Mouse (Mus musculus) skeletal muscle tissue, postnatal 0 days (tissue): ENCODE results near the gene Rbm42. TPM values are rescaled to one million over a fixed set of nuclear protein-coding genes. Genes with fewer than 3 reads are reported as not detected.

ENCODE experiments used
- polyA plus RNA-seq: library from polyadenylated mRNA; unstranded; fragments of >200 nt; fragmentation: Nextera tagmentation; extraction: Ambion mirVana; gene quantifications from 2 replicates; pipeline ENCODE4 v1.2.1, GENCODE M21; 2015

Rbm42 gene
- polyA plus RNA-seq: 65.4 and 67.4 TPM in 2 replicates

DNA sequence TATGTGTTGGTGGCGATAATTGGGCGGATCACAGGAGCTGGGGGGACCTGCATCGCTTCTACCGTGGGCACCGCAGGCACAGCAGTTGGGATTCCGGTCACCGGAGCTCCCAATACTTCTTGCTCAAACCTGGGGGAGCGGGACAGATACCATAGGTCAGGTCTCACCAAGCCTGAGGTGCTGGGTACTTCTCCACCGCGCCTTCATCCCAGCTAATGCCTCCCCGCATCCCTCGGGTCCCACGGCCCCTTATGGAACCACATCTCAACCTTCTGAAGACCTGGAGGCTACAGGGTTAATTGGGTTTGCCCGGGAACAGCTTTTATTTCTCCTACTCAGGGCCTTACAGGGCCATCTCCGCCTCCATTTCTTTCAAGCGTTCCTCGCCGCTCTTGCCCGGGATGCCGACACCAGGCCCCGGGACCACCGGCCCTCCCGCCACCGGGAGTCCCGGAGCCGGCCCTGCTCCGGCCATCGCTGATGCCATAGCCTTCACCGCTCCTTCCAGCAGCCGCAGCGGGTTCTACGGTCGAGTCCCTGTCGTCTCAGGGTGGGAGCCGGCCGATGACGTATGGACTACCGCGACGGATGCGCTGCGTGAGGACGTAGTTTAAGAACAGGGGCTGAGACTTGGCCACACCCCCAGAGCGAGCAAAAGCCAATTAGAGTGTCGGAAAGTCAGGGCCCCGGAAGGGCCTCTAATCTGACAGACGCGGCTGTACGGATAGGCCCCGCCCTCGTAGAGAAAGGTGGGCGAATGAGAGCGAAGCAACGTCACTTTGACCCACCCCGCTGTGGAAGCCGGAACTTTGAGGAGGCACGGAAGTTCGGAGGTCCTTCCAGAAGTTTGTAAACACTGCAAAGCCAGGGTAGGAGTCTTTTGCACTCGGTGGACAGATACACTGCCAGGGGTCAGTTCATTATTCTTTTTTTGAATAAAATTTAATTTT, at the start of gene Rbm42:
Gene Rbm42, minus strand, starts transcription at position 727 of the 950 bp plus-strand sequence.

DNA sequence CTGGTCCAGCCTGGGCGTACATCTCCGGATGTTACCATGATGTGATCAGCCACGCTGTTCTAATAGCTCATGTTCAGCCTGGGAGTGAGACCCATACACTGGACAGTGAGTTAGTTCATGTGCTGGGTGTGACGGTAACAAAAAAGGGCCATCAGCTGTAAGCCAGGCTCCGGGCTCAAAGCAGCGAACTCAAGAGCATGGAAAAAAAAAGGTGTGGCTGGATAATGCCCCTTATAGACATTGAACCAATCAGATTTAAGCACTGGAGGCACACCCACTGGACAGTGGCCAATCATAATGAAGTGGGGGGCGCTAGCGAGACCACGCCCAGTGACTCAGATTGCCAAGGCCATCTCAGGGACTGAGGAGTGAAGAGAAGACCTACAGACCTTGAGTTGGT, 48.5 kb upstream of the Rbm42 start, which contains the start of gene 2200002J24Rik:
Gene 2200002J24Rik, plus strand, starts transcription at position 338 of the 400 bp plus-strand sequence.

DNA sequence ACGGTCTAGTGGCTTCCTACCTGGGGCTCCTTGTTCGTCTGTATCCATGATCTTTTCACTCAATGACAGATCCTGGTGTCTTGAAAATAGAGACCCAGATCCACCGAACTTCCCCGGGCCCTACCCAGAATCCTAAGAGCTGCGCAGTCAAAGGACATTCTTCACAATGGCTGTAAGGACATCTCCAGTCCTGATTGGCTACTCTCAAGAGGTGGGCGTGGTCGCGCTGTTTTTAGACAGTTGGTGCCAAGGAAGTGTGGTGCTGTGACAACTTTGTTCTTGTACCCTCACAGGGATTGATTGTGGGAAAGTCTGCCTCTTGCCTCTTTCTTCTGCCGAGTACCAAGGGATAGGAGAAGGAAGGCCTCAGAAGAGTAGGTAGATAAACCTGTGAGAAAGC, 21.4 kb upstream of the Rbm42 start, which contains the start of gene Pmis2:
Gene Pmis2, minus strand, starts transcription at position 126 of the 400 bp plus-strand sequence.

DNA sequence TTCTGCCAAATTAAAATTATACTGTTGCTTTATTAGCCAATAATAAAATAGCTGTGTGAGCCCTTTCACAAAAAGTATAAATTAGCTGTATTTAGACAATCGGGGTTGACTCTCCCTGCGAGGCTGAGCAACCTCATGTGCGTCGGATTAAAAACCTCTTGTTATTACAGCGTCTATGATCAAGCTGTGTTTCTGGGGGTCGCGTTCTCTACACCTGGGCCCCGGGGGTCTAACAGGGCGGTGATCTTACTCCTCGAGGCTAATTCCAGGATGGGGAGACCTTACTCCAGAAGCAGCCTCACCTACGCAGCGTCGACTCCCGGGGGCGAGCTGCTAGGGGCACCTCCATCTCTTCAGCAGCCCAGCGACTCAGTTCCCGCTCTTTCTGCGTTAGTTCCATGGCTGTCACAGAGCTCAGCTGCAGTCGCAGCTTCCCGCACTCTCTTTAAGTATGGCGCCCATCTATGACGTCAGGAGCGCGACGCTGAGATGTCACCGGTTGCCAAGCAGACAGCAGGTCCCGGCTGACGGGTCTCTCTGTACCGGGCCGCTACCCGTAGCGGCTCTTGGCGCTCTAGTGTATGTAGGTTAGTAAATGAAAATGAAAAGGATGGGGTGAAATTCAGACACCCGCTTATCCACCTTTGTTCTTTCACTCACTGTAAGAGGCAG, 14.5 kb upstream of the Rbm42 start, which contains the start of gene Haus5:
Gene Haus5, minus strand, starts transcription at position 466 of the 672 bp plus-strand sequence.

DNA sequence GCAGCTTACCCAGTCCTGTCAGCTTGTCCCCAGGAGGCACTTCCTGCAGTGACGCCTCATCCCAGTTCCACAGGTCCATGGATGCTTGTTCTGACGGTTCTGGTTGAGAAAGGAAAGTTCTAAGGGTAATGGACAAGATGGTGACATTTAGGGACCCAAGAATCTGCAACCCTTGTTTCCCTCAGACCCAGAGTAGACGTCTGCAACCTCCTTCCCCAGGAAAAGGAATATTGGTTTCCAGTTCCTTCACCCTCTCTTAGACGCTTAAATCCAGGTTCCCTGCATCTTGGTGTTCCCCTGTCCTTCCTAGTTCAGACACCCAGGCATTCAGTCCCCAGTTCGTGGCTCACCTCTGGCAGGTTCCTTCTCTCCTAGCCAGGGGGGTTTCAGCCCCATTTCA, 14.4 kb downstream of the Rbm42 start, which contains the start of gene Etv2:
Gene Etv2, minus strand, starts transcription at position 101 of the 400 bp plus-strand sequence.

DNA sequence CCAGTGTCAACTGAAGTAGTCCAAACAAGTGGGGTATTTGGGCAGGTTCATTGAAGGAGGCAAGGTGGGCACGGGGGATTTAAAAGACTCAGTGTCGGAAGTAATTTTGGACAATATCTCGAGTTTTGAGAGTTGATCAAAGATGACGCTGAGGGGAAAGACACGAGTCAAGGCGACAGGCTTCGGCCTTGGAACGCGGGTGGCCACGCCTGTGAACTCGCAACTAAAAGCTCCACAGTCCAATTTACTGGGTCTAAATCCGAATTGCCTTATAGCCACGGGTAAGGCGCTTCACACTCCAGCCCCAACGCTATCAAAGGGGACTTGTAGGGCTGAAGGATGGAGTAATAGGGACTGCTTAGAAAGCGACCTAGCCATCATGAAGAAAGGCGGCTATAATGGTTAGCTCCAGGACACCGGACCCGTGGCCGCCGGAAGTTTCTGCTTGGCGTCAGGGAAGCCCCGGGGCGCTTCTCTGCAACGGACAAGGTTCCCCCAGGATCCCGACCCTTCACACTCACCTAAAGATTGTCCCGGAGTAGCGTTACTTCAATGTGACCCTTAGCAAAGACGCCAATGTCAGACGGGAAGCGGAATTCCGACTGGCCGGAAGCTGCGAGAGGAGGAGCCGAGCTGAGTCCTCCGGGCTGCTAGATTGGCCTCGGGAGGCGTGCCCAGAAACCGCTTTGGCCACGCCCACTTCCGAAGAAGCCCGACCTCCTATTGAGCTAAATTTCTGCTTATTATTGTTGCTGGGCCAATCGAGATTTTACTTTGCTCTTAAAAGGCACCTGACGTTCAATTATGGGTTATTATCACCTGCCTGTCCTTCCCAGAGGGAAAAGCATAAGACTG, 24.4 kb downstream of the Rbm42 start, which contains the start of gene Cox6b1:
Gene Cox6b1, minus strand, starts transcription at position 622 of the 855 bp plus-strand sequence.

GRCm38 (mm10) chr7:30612654-30613402, 37.3 kb downstream of the Rbm42 start, which contains the start of gene Upk1a:
Gene Upk1a (minus strand): TSS chr7:30612847.

DNA sequence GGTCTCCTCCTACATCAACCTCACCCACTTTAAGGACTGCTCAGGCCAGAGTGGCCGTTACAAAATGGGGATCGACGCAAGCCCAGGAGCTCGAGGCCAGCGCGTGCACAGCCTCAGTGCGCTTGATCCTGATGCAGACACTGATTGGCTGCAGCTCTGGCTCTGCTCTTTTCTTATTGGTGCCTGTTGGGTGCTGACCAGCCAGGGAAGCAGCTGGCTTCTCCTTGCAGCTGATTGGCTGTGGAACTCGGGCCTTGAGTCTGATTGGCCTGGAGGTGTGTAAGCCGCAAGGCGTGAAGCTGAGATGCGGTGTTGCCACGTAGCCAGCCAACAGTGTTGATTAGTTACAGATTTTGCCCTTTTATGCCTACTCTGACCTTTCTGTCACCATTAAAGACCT, 51.3 kb downstream of the Rbm42 start, which contains the start of gene Zbtb32:
Gene Zbtb32, minus strand, starts transcription at position 124 of the 400 bp plus-strand sequence.

Other genes with a start within 250 kb of the Rbm42 start
- 68.8 and 91.3 TPM in 2 replicates for gene Tyrobp, start 236.6 kb downstream of the Rbm42 start, polyA plus RNA-seq
- 2.9 and 3.6 TPM in 2 replicates for gene Hcst, start 230.5 kb downstream of the Rbm42 start, polyA plus RNA-seq
- gene Nfkbid, start 228.6 kb downstream of the Rbm42 start, polyA plus RNA-seq: 0.27 and 0.44 TPM in 2 replicates
- gene Aplp1, start 204.8 kb downstream of the Rbm42 start, polyA plus RNA-seq: 2.2 and 2.6 TPM in 2 replicates
- 0.09 and 0.23 TPM in 2 replicates for gene Kirrel2, start 192.6 kb downstream of the Rbm42 start, polyA plus RNA-seq
- gene Nphs1, start 192.0 kb downstream of the Rbm42 start, polyA plus RNA-seq: 0.10 TPM in 1 of 2 replicates, not detected in the other
- gene Prodh2, start 156.7 kb downstream of the Rbm42 start, polyA plus RNA-seq: 0.07 TPM in 1 of 2 replicates, not detected in the other
- gene Arhgap33, start 115.3 kb downstream of the Rbm42 start, polyA plus RNA-seq: 1.6 and 1.7 TPM in 2 replicates
- gene Hspb6, start 98.1 kb downstream of the Rbm42 start, polyA plus RNA-seq: 249 and 337 TPM in 2 replicates
- 3.3 TPM in 2 replicates for gene Proser3, start 98.0 kb downstream of the Rbm42 start, polyA plus RNA-seq
- gene Lin37, start 90.5 kb downstream of the Rbm42 start, polyA plus RNA-seq: 27.5 and 27.9 TPM in 2 replicates
- 84.5 and 85.4 TPM in 2 replicates for gene U2af1l4, start 87.0 kb downstream of the Rbm42 start, polyA plus RNA-seq
- 3.2 and 3.3 TPM in 2 replicates for gene Gm49396, start 87.0 kb downstream of the Rbm42 start, polyA plus RNA-seq
- gene Psenen, start 86.7 kb downstream of the Rbm42 start, polyA plus RNA-seq: 120 and 135 TPM in 2 replicates
- gene Igflr1, start 84.9 kb downstream of the Rbm42 start, polyA plus RNA-seq: 0.66 and 1.7 TPM in 2 replicates
- gene Kmt2b, start 61.6 kb downstream of the Rbm42 start, polyA plus RNA-seq: 3.0 and 3.9 TPM in 2 replicates
- 0.10 and 0.15 TPM in 2 replicates for gene Zbtb32, start 51.4 kb downstream of the Rbm42 start, polyA plus RNA-seq
- 0.39 and 0.53 TPM in 2 replicates for gene Upk1a, start 37.5 kb downstream of the Rbm42 start, polyA plus RNA-seq
- 1,910 and 2,111 TPM in 2 replicates for gene Cox6b1, start 24.2 kb downstream of the Rbm42 start, polyA plus RNA-seq
- not detected in 2 replicates for gene Etv2, start 14.5 kb downstream of the Rbm42 start, polyA plus RNA-seq
- gene Haus5, start 14.7 kb upstream of the Rbm42 start, polyA plus RNA-seq: 7.5 and 9.5 TPM in 2 replicates
- gene Pmis2, start 21.3 kb upstream of the Rbm42 start, polyA plus RNA-seq: not detected in 2 replicates
- gene 2200002J24Rik, start 48.6 kb upstream of the Rbm42 start, polyA plus RNA-seq: 0.33 TPM in 1 of 2 replicates, not detected in the other
- gene Atp4a, start 61.9 kb upstream of the Rbm42 start, polyA plus RNA-seq: 0.15 and 0.22 TPM in 2 replicates
- gene Tmem147, start 79.2 kb upstream of the Rbm42 start, polyA plus RNA-seq: 227 and 250 TPM in 2 replicates
- gene Gapdhs, start 93.4 kb upstream of the Rbm42 start, polyA plus RNA-seq: 0.21 TPM in 1 of 2 replicates, not detected in the other
- 0.45 and 25.6 TPM in 2 replicates for gene Sbsn, start 101.2 kb upstream of the Rbm42 start, polyA plus RNA-seq
- 0.51 and 65.3 TPM in 2 replicates for gene Dmkn, start 113.4 kb upstream of the Rbm42 start, polyA plus RNA-seq
- 8.3 and 219 TPM in 2 replicates for gene Krtdap, start 137.6 kb upstream of the Rbm42 start, polyA plus RNA-seq
- 1.0 and 6.6 TPM in 2 replicates for gene Ffar2, start 173.5 kb upstream of the Rbm42 start, polyA plus RNA-seq
- not detected in 2 replicates for gene Ffar3, start 205.9 kb upstream of the Rbm42 start, polyA plus RNA-seq
- not detected in 2 replicates for gene Ffar1, start 211.2 kb upstream of the Rbm42 start, polyA plus RNA-seq
- gene Cd22, start 230.0 kb upstream of the Rbm42 start, polyA plus RNA-seq: 0.24 and 0.33 TPM in 2 replicates